Mouse (Mus musculus): ENCODE data around the gene Acta1. TPM values are rescaled to one million over a fixed set of nuclear protein-coding genes. Genes with fewer than 3 reads are reported as not detected.

Acta1 gene
- not detected for total RNA-seq (2023)

DNA sequence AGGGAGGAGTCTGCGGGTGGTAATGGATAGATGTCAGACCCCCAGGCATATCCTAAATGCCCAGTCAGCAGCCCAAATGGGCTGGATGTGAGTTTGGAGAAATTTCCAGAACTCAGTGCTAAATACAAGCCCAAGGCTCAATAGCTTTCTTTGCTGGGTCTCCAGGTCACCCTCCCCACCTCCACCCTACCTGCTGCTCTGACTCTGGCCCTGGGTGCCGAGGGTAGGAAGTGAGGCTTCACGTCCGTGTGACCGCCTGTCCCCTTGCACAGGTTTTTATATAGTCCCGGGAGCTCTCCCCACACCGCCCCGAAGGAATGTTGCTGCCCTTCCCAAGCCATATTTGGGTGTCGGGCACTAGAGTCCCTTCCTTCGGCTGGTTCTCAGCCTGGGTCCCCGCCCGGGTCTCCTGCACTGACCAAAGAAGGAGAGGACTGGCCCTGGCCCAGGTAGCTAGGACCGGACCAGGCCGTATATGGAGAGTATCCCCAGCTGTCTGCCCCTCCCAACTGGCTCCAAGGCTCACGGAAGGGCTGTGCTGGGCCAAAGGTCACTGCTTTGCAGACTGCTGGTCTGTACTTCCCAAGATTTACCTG is at the start of gene Acta1:
Gene Acta1 (minus strand): TSS at position 250 of the 596 bp plus-strand sequence.

DNA sequence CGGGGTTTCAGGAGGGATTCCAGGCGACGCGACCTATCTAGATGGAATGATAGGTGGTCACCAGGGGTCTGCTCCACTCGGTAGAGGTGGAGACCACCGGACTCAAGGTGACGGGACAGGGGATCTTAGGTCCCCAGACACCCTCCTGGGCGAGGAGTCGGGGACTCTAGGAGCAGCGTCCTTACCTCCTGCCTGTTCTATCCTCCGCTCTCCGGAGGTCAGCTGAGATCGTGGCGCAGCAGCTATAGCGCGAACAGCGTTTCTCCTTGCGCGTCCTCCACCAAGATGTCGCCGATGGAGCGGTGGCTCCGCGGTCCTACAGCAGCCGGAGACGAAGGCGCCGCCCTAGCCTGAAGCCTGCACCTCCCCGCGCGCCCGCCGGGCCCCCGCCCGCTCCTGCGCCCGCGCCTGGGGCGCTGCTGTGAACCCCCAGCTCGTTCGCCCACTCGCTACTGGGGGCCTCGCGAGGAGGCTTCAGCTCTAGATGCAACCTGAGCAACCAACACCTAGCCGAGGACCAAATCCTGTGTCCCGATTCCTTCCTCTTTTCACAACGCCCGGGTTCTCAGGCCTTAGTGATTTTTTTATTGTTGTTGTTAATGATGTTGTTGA is 34.8 kb downstream of the Acta1 start, which contains the start of gene Ccsap:
Gene Ccsap (minus strand): TSS at position 562 of the 612 bp plus-strand sequence.

Other genes with a start within 250 kb of the Acta1 start
- not detected for gene Rhou, start 240.8 kb downstream of the Acta1 start, total RNA-seq (2023)
- gene Rab4a, start 88.8 kb downstream of the Acta1 start, total RNA-seq (2023) = 1.2 TPM
- 23.0 TPM for gene Ccsap, start 34.5 kb downstream of the Acta1 start, total RNA-seq (2023)
- 24.8 TPM for gene Nup133, start 54.5 kb upstream of the Acta1 start, total RNA-seq (2023)
- gene Abcb10, start 88.4 kb upstream of the Acta1 start, total RNA-seq (2023) = 2.2 TPM
- 66.9 TPM for gene Taf5l, start 126.6 kb upstream of the Acta1 start, total RNA-seq (2023)
- gene Urb2, start 126.8 kb upstream of the Acta1 start, total RNA-seq (2023) = 21.2 TPM

All from CD8-positive naive resting alpha-beta T cell, adult 57 days (primary cell).